Mouse (Mus musculus) neural tube, embryonic 13.5 days (tissue): ENCODE data around the gene Stk32b. TPM values are rescaled to one million over a fixed set of nuclear protein-coding genes. Genes with fewer than 3 reads are reported as not detected.

ENCODE experiments used
- ATAC-seq: fragments of 200-750 bp; cut with Nextera tagmentation; 2 replicates; pipeline ENCODE4 v1.8.0; 2017; ENCODE audit warnings: low read depth, mild to moderate bottlenecking, moderate TSS enrichment, moderate library complexity
- H3K27ac ChIP-seq: fragments of 300-500 bp; sonication (generic); replicated peaks from 2 replicates; pipeline ENCODE4 v1.5.1; 2015; ENCODE audit warnings: moderate library complexity, mild to moderate bottlenecking, inconsistent platforms
- H3K27me3 ChIP-seq: fragments of 300-500 bp; sonication (generic); 2 replicates; pipeline ENCODE4 v1.6.1; 2015; ENCODE audit warnings: mild to moderate bottlenecking, inconsistent platforms
- H3K36me3 ChIP-seq: fragments of 300-500 bp; sonication (generic); 2 replicates; pipeline ENCODE4 v1.6.1; 2015; ENCODE audit warnings: mild to moderate bottlenecking, inconsistent platforms
- H3K4me1 ChIP-seq: fragments of 300-500 bp; sonication (generic); replicated peaks from 2 replicates; pipeline ENCODE4 v1.6.1; 2015; ENCODE audit warnings: inconsistent platforms
- H3K4me2 ChIP-seq: fragments of 300-500 bp; sonication (generic); 2 replicates; pipeline ENCODE4 v1.6.1; 2015; ENCODE audit warnings: inconsistent platforms, mild to moderate bottlenecking, moderate library complexity
- H3K4me3 ChIP-seq: fragments of 300-500 bp; sonication (generic); 2 replicates; pipeline ENCODE4 v1.5.1; 2015; ENCODE audit warnings: mild to moderate bottlenecking, inconsistent platforms
- H3K9ac ChIP-seq: fragments of 300-500 bp; sonication (generic); 2 replicates; pipeline ENCODE4 v1.6.1; 2015; ENCODE audit warnings: moderate library complexity, mild to moderate bottlenecking, inconsistent platforms
- H3K9me3 ChIP-seq: fragments of 300-500 bp; sonication (generic); 2 replicates; pipeline ENCODE4 v1.6.1; 2016; ENCODE audit warnings: inconsistent platforms
- WGBS: fragments of 180-500 bp; shearing (Covaris S2); methylation state at CpG from one replicate; pipeline ENCODE4 v1.1.7; 2015; 5-methylcytosine and 5-hydroxymethylcytosine counted together
- polyA plus RNA-seq: library from polyadenylated mRNA; unstranded; fragments of >200 nt; fragmentation: Nextera tagmentation; extraction: Ambion mirVana; gene quantifications from 2 replicates; pipeline ENCODE4 v1.2.1, GENCODE M21; 2015

The Stk32b gene
- polyA plus RNA-seq, 1 experiment from 2014 or later = 25.8 TPM

- Histone ChIP-seq H3K4me2 (no peak overlapping the region), H3K36me3 (no peaks in the 10 kb centered on the region), H3K9me3 (no peaks in the 10 kb centered on the region), H3K9ac (no peak overlapping the region), H3K27ac (0 out of 2 replicates have a peak overlapping the region, but pooled peaks have one; percentile 18), H3K27me3 (no peaks in the 10 kb centered on the region), H3K4me3 (no peak overlapping the region), H3K4me1 (peaks cover 9% of the 10 kb centered on the region; the same call in 1 of the 2 replicates)
- WGBS = 92% methylated on average over 5 of the region's 5 CpGs
- no peak for ATAC-seq
Observed at GRCm38 (mm10) chr5:37655208-37655607, 61.8 kb downstream of the Stk32b start.

GRCm38 (mm10) chr5:37650681-37651211, 66.2 kb downstream of the Stk32b start:
- H3K27ac ChIP-seq = no peak overlapping the region
- ATAC-seq = no peak
- H3K36me3 ChIP-seq = no peaks in the 10 kb centered on the region
- H3K4me3 ChIP-seq = no peak overlapping the region
- 51% methylated on average over 10 of the region's 10 CpGs for WGBS
- 0 out of 2 replicates have a peak, but pooled peaks cover 3% of the 10 kb centered on the region for H3K9me3 ChIP-seq
- H3K27me3 ChIP-seq = no peaks in the 10 kb centered on the region
- H3K4me2 ChIP-seq = no peak overlapping the region
- H3K9ac ChIP-seq = no peak overlapping the region
- H3K4me1 ChIP-seq = peaks cover 11% of the 10 kb centered on the region; the same call in 1 of the 2 replicates

- no peak for ATAC-seq
- Histone ChIP-seq H3K4me3 (no peak overlapping the region), H3K36me3 (no peaks in the 10 kb centered on the region), H3K27me3 (no peaks in the 10 kb centered on the region), H3K9ac (no peak overlapping the region), H3K4me2 (no peak overlapping the region), H3K9me3 (0 out of 2 replicates have a peak, but pooled peaks cover 3% of the 10 kb centered on the region), H3K4me1 (peaks cover 11% of the 10 kb centered on the region; the same call in 1 of the 2 replicates), H3K27ac (no peak overlapping the region)
- 100% methylated on average over 1 of the region's 1 CpGs for WGBS
Observed at GRCm38 (mm10) chr5:37650089-37650601, 66.8 kb downstream of the Stk32b start.

GRCm38 (mm10) chr5:37644082-37644481, 72.9 kb downstream of the Stk32b start:
- Histone ChIP-seq H3K27ac (no peak overlapping the region), H3K36me3 (no peaks in the 10 kb centered on the region), H3K9me3 (0 out of 2 replicates have a peak, but pooled peaks cover 3% of the 10 kb centered on the region), H3K27me3 (no peaks in the 10 kb centered on the region), H3K4me1 (no peaks in the 10 kb centered on the region), H3K9ac (no peak overlapping the region), H3K4me3 (no peak overlapping the region), H3K4me2 (no peak overlapping the region)
- 73% methylated on average over 7 of the region's 7 CpGs for WGBS
- ATAC-seq = no peak

- H3K36me3 ChIP-seq = no peaks in the 10 kb centered on the region
- WGBS = 80% methylated on average over 7 of the region's 7 CpGs
Observed at GRCm38 (mm10) chr5:37642486-37642885, 74.5 kb downstream of the Stk32b start.

GRCm38 (mm10) chr5:37634791-37635190, 82.2 kb downstream of the Stk32b start:
- 0 out of 2 replicates have a peak, but pooled peaks cover 6% of the 10 kb centered on the region for H3K9me3 ChIP-seq
- H3K4me3 ChIP-seq = no peak overlapping the region
- WGBS = 75% methylated on average over 2 of the region's 2 CpGs
- H3K4me2 ChIP-seq = no peak overlapping the region
- no peak overlapping the region for H3K27ac ChIP-seq
- ATAC-seq = no peak
- H3K36me3 ChIP-seq = no peaks in the 10 kb centered on the region
- H3K27me3 ChIP-seq = no peaks in the 10 kb centered on the region
- no peaks in the 10 kb centered on the region for H3K4me1 ChIP-seq
- H3K9ac ChIP-seq = no peak overlapping the region

More at GRCm38 (mm10) chr5:37642486-37642885, 74.5 kb downstream of the Stk32b start:
- Histone ChIP-seq H3K9me3 (no peaks in the 10 kb centered on the region), H3K4me1 (no peaks in the 10 kb centered on the region), H3K27ac (no peak overlapping the region), H3K27me3 (no peaks in the 10 kb centered on the region), H3K4me3 (no peak overlapping the region), H3K4me2 (no peak overlapping the region), H3K9ac (no peak overlapping the region)
- ATAC-seq = no peak

- H3K27ac ChIP-seq = 0 out of 2 replicates have a peak overlapping the region, but pooled peaks have one; percentile 33
- WGBS = 83% methylated on average over 8 of the region's 8 CpGs
- no peaks in the 10 kb centered on the region for H3K27me3 ChIP-seq
- H3K9me3 ChIP-seq = 0 out of 2 replicates have a peak, but pooled peaks cover 7% of the 10 kb centered on the region
- peak; percentile 56; the same call in 1 of the 2 replicates for ATAC-seq
- H3K4me3 ChIP-seq = no peak overlapping the region
- no peaks in the 10 kb centered on the region for H3K36me3 ChIP-seq
- no peak overlapping the region for H3K4me2 ChIP-seq
- no peaks in the 10 kb centered on the region for H3K4me1 ChIP-seq
- H3K9ac ChIP-seq = no peak overlapping the region
Observed at GRCm38 (mm10) chr5:37627437-37628163, 89.4 kb downstream of the Stk32b start.

- H3K9me3 ChIP-seq = no peaks in the 10 kb centered on the region
- H3K4me1 ChIP-seq = no peaks in the 10 kb centered on the region
- H3K4me2 ChIP-seq = no peak overlapping the region
- H3K36me3 ChIP-seq = no peaks in the 10 kb centered on the region
- no peak overlapping the region for H3K9ac ChIP-seq
- no peak overlapping the region for H3K27ac ChIP-seq
- no peak for ATAC-seq
- H3K27me3 ChIP-seq = no peaks in the 10 kb centered on the region
- no peak overlapping the region for H3K4me3 ChIP-seq
- WGBS = 88% methylated on average over 1 of the region's 1 CpGs
Observed at GRCm38 (mm10) chr5:37611874-37612273, 105.1 kb downstream of the Stk32b start.

GRCm38 (mm10) chr5:37599566-37599965, 117.4 kb downstream of the Stk32b start:
- ATAC-seq = no peak
- Histone ChIP-seq H3K9ac (no peak overlapping the region), H3K4me2 (no peak overlapping the region), H3K27ac (no peak overlapping the region), H3K36me3 (no peaks in the 10 kb centered on the region), H3K4me1 (no peaks in the 10 kb centered on the region), H3K4me3 (no peak overlapping the region), H3K27me3 (no peaks in the 10 kb centered on the region), H3K9me3 (no peaks in the 10 kb centered on the region)
- 89% methylated on average over 1 of the region's 1 CpGs for WGBS

GRCm38 (mm10) chr5:37598271-37598670, 118.7 kb downstream of the Stk32b start:
- H3K4me2 ChIP-seq = no peak overlapping the region
- no peaks in the 10 kb centered on the region for H3K9me3 ChIP-seq
- WGBS = 89% methylated on average over 4 of the region's 4 CpGs
- no peaks in the 10 kb centered on the region for H3K36me3 ChIP-seq
- no peak overlapping the region for H3K27ac ChIP-seq
- no peak overlapping the region for H3K9ac ChIP-seq
- ATAC-seq = no peak
- H3K27me3 ChIP-seq = no peaks in the 10 kb centered on the region
- no peak overlapping the region for H3K4me3 ChIP-seq
- no peaks in the 10 kb centered on the region for H3K4me1 ChIP-seq

- H3K9ac ChIP-seq = no peak overlapping the region
- WGBS = 66% methylated on average over 5 of the region's 5 CpGs
- no peaks in the 10 kb centered on the region for H3K9me3 ChIP-seq
- H3K27me3 ChIP-seq = no peaks in the 10 kb centered on the region
- no peak overlapping the region for H3K4me3 ChIP-seq
- no peaks in the 10 kb centered on the region for H3K36me3 ChIP-seq
- H3K27ac ChIP-seq = no peak overlapping the region
- 0 out of 2 replicates have a peak, but pooled peaks cover 5% of the 10 kb centered on the region for H3K4me1 ChIP-seq
- H3K4me2 ChIP-seq = no peak overlapping the region
- no peak for ATAC-seq
Observed at GRCm38 (mm10) chr5:37592411-37592810, 124.6 kb downstream of the Stk32b start.

- Histone ChIP-seq H3K4me3 (no peak overlapping the region), H3K36me3 (no peaks in the 10 kb centered on the region), H3K27ac (no peak overlapping the region), H3K9me3 (no peaks in the 10 kb centered on the region), H3K4me2 (no peak overlapping the region), H3K9ac (no peak overlapping the region), H3K27me3 (no peaks in the 10 kb centered on the region), H3K4me1 (0 out of 2 replicates have a peak, but pooled peaks cover 5% of the 10 kb centered on the region)
- 88% methylated on average over 5 of the region's 5 CpGs for WGBS
- no peak for ATAC-seq
Observed at GRCm38 (mm10) chr5:37587861-37588260, 129.1 kb downstream of the Stk32b start.
